Mouse (Mus musculus): ENCODE measurements around the gene Anxa6. TPM values are rescaled to one million over a fixed set of nuclear protein-coding genes. Genes with fewer than 3 reads are reported as not detected.

Gene Anxa6
- polyA plus RNA-seq (2011; ENCODE audit: insufficient read depth, insufficient read length, low replicate concordance, missing spikeins) = 17.6 and 30.5 TPM in 2 replicates

GRCm38 (mm10) chr11:55033040-55033660 is at the start of gene Anxa6:
TSS of gene Anxa6 (minus strand) at chr11:55033445.
- WGBS = under 1% methylated on average over 41 of the region's 41 CpGs
- H3K4me1 ChIP-seq (ENCODE audit: control insufficient read depth, insufficient read depth, low read length) = no peaks in the 10 kb centered on the region
- no peak for TF ChIP-seq CTCF (IDR thresholded peaks at IDR 0.05; ENCODE audit: control insufficient read depth, insufficient read depth, low read length)
- peak; percentile 69; the same call in 1 of the 2 replicates for TF ChIP-seq POLR2A (IDR thresholded peaks at IDR 0.05; ENCODE audit: borderline replicate concordance, control insufficient read depth, low read depth, low read length)
- H3K4me3 ChIP-seq (replicated peaks; ENCODE audit: control insufficient read depth, low read depth, low read length) = peak within 1 kb of the TSS; percentile 85
- peak within 1 kb of the TSS; percentile 53 for H3K27ac ChIP-seq (ENCODE audit: control insufficient read depth, insufficient read depth, low read depth, low read length, poor library complexity)

GRCm38 (mm10) chr11:55081206-55081605 is 48.0 kb upstream of the Anxa6 start:
- Histone ChIP-seq H3K27ac (ENCODE audit: control insufficient read depth, insufficient read depth, low read depth, low read length, poor library complexity) (no peak overlapping the region), H3K4me3 (replicated peaks; ENCODE audit: control insufficient read depth, low read depth, low read length) (no peak overlapping the region), H3K4me1 (ENCODE audit: control insufficient read depth, insufficient read depth, low read length) (peaks cover 7% of the 10 kb centered on the region)
- TF ChIP-seq CTCF (IDR thresholded peaks at IDR 0.05; ENCODE audit: control insufficient read depth, insufficient read depth, low read length) (no peak), POLR2A (IDR thresholded peaks at IDR 0.05; ENCODE audit: borderline replicate concordance, control insufficient read depth, low read depth, low read length) (no peak)
- 88% methylated on average over 9 of the region's 9 CpGs for WGBS

DNA sequence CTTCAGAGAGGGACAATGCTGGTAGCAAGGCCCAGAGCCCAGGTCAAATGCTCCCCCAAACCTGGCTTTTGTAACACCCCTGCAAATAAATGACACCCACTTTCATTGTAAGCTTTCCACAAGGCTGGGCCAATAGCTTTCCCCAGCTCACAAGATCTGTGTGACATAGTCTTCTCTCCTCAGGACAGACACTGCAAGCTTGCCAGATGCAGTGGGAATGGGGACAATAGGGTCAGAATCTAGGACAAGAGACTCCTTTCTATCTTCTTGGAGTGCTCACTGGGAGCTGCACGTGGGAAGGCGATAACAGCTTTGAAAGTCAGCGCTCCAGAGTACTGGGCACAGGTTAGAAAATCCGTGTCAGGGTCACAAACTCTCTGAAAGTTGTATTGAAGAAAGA is 45.9 kb upstream of the Anxa6 start:
- peaks cover 7% of the 10 kb centered on the region for H3K4me1 ChIP-seq (ENCODE audit: control insufficient read depth, insufficient read depth, low read length)
- TF ChIP-seq POLR2A (IDR thresholded peaks at IDR 0.05; ENCODE audit: borderline replicate concordance, control insufficient read depth, low read depth, low read length) = no peak
- no peak for TF ChIP-seq CTCF (IDR thresholded peaks at IDR 0.05; ENCODE audit: control insufficient read depth, insufficient read depth, low read length)
- WGBS = 89% methylated on average over 4 of the region's 4 CpGs
- no peak overlapping the region for H3K4me3 ChIP-seq (replicated peaks; ENCODE audit: control insufficient read depth, low read depth, low read length)
- H3K27ac ChIP-seq (ENCODE audit: control insufficient read depth, insufficient read depth, low read depth, low read length, poor library complexity) = no peak overlapping the region

DNA sequence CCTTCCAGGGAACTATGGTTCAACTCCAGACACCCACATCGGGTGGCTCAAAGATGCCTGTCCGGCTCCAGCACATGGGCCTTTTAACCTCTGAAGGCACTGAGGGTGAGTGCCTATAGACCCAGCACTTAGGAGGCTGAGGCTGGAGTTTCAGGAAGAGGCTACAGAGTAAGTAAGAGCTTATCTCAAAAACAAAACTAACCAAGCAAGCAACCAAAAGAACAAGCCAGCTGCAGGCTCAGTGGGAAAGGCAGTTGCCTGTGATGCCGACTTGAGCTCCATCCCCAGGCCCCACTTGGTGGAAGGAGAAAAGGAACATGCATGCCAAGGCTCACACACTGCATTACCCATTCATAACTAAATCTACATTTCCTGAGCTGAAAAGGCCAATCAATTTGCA is 45.3 kb upstream of the Anxa6 start:
- Histone ChIP-seq H3K4me1 (ENCODE audit: control insufficient read depth, insufficient read depth, low read length) (peaks cover 4% of the 10 kb centered on the region), H3K27ac (ENCODE audit: control insufficient read depth, insufficient read depth, low read depth, low read length, poor library complexity) (peak overlapping the region; percentile 85), H3K4me3 (replicated peaks; ENCODE audit: control insufficient read depth, low read depth, low read length) (no peak overlapping the region)
- WGBS = 22% methylated on average over 3 of the region's 3 CpGs
- no peak for TF ChIP-seq POLR2A (IDR thresholded peaks at IDR 0.05; ENCODE audit: borderline replicate concordance, control insufficient read depth, low read depth, low read length)
- TF ChIP-seq CTCF (IDR thresholded peaks at IDR 0.05; ENCODE audit: control insufficient read depth, insufficient read depth, low read length) = no peak

GRCm38 (mm10) chr11:55077331-55078231 is 44.3 kb upstream of the Anxa6 start, which contains the start of gene Ccdc69:
TSS of gene Ccdc69 (minus strand) at chr11:55078131.
- H3K4me3 ChIP-seq (replicated peaks; ENCODE audit: control insufficient read depth, low read depth, low read length) = peak within 1 kb of the TSS; percentile 78
- WGBS = under 1% methylated on average over 50 of the region's 50 CpGs

GRCm38 (mm10) chr11:55076234-55076633 is 43.0 kb upstream of the Anxa6 start:
- WGBS = 53% methylated on average over 5 of the region's 5 CpGs
- H3K4me3 ChIP-seq (replicated peaks; ENCODE audit: control insufficient read depth, low read depth, low read length) = no peak overlapping the region
- no peak overlapping the region for H3K27ac ChIP-seq (ENCODE audit: control insufficient read depth, insufficient read depth, low read depth, low read length, poor library complexity)
- peaks cover 7% of the 10 kb centered on the region for H3K4me1 ChIP-seq (ENCODE audit: control insufficient read depth, insufficient read depth, low read length)
- TF ChIP-seq POLR2A (IDR thresholded peaks at IDR 0.05; ENCODE audit: borderline replicate concordance, control insufficient read depth, low read depth, low read length) (no peak), CTCF (IDR thresholded peaks at IDR 0.05; ENCODE audit: control insufficient read depth, insufficient read depth, low read length) (no peak)

More at GRCm38 (mm10) chr11:55077331-55078231, 44.3 kb upstream of the Anxa6 start, which contains the start of gene Ccdc69:
- Histone ChIP-seq H3K4me1 (ENCODE audit: control insufficient read depth, insufficient read depth, low read length) (peaks cover 7% of the 10 kb centered on the region), H3K27ac (ENCODE audit: control insufficient read depth, insufficient read depth, low read depth, low read length, poor library complexity) (peak within 1 kb of the TSS; percentile 85)
- peak; percentile 67; the same call in 1 of the 2 replicates for TF ChIP-seq POLR2A (IDR thresholded peaks at IDR 0.05; ENCODE audit: borderline replicate concordance, control insufficient read depth, low read depth, low read length)
- TF ChIP-seq CTCF (IDR thresholded peaks at IDR 0.05; ENCODE audit: control insufficient read depth, insufficient read depth, low read length) = no peak

DNA sequence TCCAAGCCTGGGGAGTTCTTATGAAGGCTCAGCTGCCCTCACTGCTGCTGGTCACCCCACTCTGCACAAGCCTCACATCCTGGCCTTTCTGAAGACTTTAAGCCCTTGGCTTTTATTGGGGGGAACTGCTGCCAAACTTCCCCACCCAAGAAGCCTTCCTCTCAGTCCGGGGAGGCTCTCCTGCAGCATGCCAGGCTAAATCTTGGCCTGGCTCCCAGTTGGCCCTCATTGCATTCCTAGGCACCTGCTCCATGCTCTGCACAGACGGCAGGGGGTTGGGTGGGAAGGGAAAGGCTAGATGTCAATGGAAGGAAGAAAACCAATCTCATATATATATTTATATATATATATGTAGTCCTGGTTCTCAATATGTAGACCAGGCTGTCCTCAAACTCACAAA is 42.4 kb upstream of the Anxa6 start:
- WGBS = 55% methylated on average over 2 of the region's 2 CpGs
- no peak overlapping the region for H3K4me3 ChIP-seq (replicated peaks; ENCODE audit: control insufficient read depth, low read depth, low read length)
- H3K27ac ChIP-seq (ENCODE audit: control insufficient read depth, insufficient read depth, low read depth, low read length, poor library complexity) = no peak overlapping the region
- no peak for TF ChIP-seq POLR2A (IDR thresholded peaks at IDR 0.05; ENCODE audit: borderline replicate concordance, control insufficient read depth, low read depth, low read length)
- no peak for TF ChIP-seq CTCF (IDR thresholded peaks at IDR 0.05; ENCODE audit: control insufficient read depth, insufficient read depth, low read length)
- H3K4me1 ChIP-seq (ENCODE audit: control insufficient read depth, insufficient read depth, low read length) = peaks cover 7% of the 10 kb centered on the region

GRCm38 (mm10) chr11:55073191-55073590 is 39.9 kb upstream of the Anxa6 start:
- Histone ChIP-seq H3K4me1 (ENCODE audit: control insufficient read depth, insufficient read depth, low read length) (peaks cover 5% of the 10 kb centered on the region), H3K4me3 (replicated peaks; ENCODE audit: control insufficient read depth, low read depth, low read length) (no peak overlapping the region), H3K27ac (ENCODE audit: control insufficient read depth, insufficient read depth, low read depth, low read length, poor library complexity) (no peak overlapping the region)
- WGBS = 81% methylated on average over 10 of the region's 10 CpGs
- TF ChIP-seq POLR2A (IDR thresholded peaks at IDR 0.05; ENCODE audit: borderline replicate concordance, control insufficient read depth, low read depth, low read length) (no peak), CTCF (IDR thresholded peaks at IDR 0.05; ENCODE audit: control insufficient read depth, insufficient read depth, low read length) (no peak)
